Mouse (Mus musculus) urinary bladder, postnatal 14 days (tissue): ENCODE measurements around the gene Lcorl.

ENCODE experiments used
- DNase-seq: peaks from one replicate; pipeline ENCODE4 v3.0.0; 2021; ENCODE audit warnings: low spot score

The Lcorl gene

GRCm38 (mm10) chr5:45857254-45858011 is at the start of gene Lcorl:
TSS of gene Lcorl (minus strand) at chr5:45857615.
- DNase-seq = peak; percentile 96

GRCm38 (mm10) chr5:45904683-45905082 is 47.3 kb upstream of the Lcorl start:
- no peak for DNase-seq

GRCm38 (mm10) chr5:45903246-45903645 is 45.8 kb upstream of the Lcorl start:
- DNase-seq = no peak

GRCm38 (mm10) chr5:45895362-45895761 is 37.9 kb upstream of the Lcorl start:
- no peak for DNase-seq

GRCm38 (mm10) chr5:45893696-45894095 is 36.3 kb upstream of the Lcorl start:
- peak; percentile 62 for DNase-seq

GRCm38 (mm10) chr5:45876328-45876727 is 18.9 kb upstream of the Lcorl start:
- no peak for DNase-seq

- DNase-seq = no peak
Observed at GRCm38 (mm10) chr5:45875472-45875871, 18.1 kb upstream of the Lcorl start.

- no peak for DNase-seq
Observed at GRCm38 (mm10) chr5:45874284-45875030, 17.0 kb upstream of the Lcorl start.

GRCm38 (mm10) chr5:45858368-45858767 is 953 bp upstream of the Lcorl start:
- no peak for DNase-seq

GRCm38 (mm10) chr5:45856876-45857253 is 550 bp downstream of the Lcorl start:
- DNase-seq = no peak

- DNase-seq = peak; percentile 50
Observed at GRCm38 (mm10) chr5:45856303-45856821, 1.1 kb downstream of the Lcorl start.

- DNase-seq = peak; percentile 59
Observed at GRCm38 (mm10) chr5:45855526-45856302, 1.7 kb downstream of the Lcorl start.

GRCm38 (mm10) chr5:45844723-45845122 is 12.7 kb downstream of the Lcorl start:
- no peak for DNase-seq

GRCm38 (mm10) chr5:45835131-45835530 is 22.3 kb downstream of the Lcorl start:
- DNase-seq = no peak

GRCm38 (mm10) chr5:45811527-45811926 is 45.9 kb downstream of the Lcorl start:
- DNase-seq = no peak

GRCm38 (mm10) chr5:45791864-45792263 is 65.6 kb downstream of the Lcorl start:
- DNase-seq = no peak

GRCm38 (mm10) chr5:45790221-45790620 is 67.2 kb downstream of the Lcorl start:
- DNase-seq = no peak

- DNase-seq = no peak
Observed at GRCm38 (mm10) chr5:45757502-45758121, 99.8 kb downstream of the Lcorl start.

- no peak for DNase-seq
Observed at GRCm38 (mm10) chr5:45737911-45738310, 119.5 kb downstream of the Lcorl start.

- no peak for DNase-seq
Observed at GRCm38 (mm10) chr5:45733751-45734150, 123.7 kb downstream of the Lcorl start.

GRCm38 (mm10) chr5:45718848-45719488 is 138.4 kb downstream of the Lcorl start:
- DNase-seq = no peak
